Mouse (Mus musculus) intestine, embryonic 16.5 days (tissue): ENCODE measurements at regions not wholly inside any gene's neighbourhood (a gene's known extent, or its start where the extent isn't known, plus 50 kb on each side); places are given as distances from the start of the nearest gene placed in this dataset.

Source experiments
- ATAC-seq: fragments of 200-750 bp; cut with Nextera tagmentation; 2 replicates; pipeline ENCODE4 v1.8.0; 2017; ENCODE audit warnings: moderate TSS enrichment, moderate library complexity
- H3K27ac ChIP-seq: fragments of 300-500 bp; sonication (generic); 2 replicates; pipeline ENCODE4 v1.5.1; 2014; ENCODE audit warnings: mild to moderate bottlenecking, low read length
- H3K27me3 ChIP-seq: fragments of 300-500 bp; sonication (generic); replicated peaks from 2 replicates; pipeline ENCODE4 v1.6.1; 2014; ENCODE audit warnings: low read length, control low read depth, mixed read lengths; ENCODE audit not compliant: control insufficient read depth, insufficient read depth
- H3K36me3 ChIP-seq: fragments of 300-500 bp; sonication (generic); 2 replicates; pipeline ENCODE4 v1.6.1; 2014; ENCODE audit warnings: low read length, control low read depth; ENCODE audit not compliant: control insufficient read depth, insufficient read depth
- H3K4me1 ChIP-seq: fragments of 300-500 bp; sonication (generic); 2 replicates; pipeline ENCODE4 v1.6.1; 2014; ENCODE audit warnings: low read length, control low read depth, mixed read lengths; ENCODE audit not compliant: control insufficient read depth, insufficient read depth
- H3K4me2 ChIP-seq: fragments of 300-500 bp; sonication (generic); 2 replicates; pipeline ENCODE4 v1.6.1; 2014; ENCODE audit warnings: low read depth, low read length, control low read depth
- H3K4me3 ChIP-seq: fragments of 300-500 bp; sonication (generic); 2 replicates; pipeline ENCODE4 v1.5.1; 2014; ENCODE audit warnings: mild to moderate bottlenecking, low read length
- H3K9ac ChIP-seq: fragments of 300-500 bp; sonication (generic); 2 replicates; pipeline ENCODE4 v1.6.1; 2014; ENCODE audit warnings: low read depth, low read length
- H3K9me3 ChIP-seq: fragments of 300-500 bp; sonication (generic); 2 replicates; pipeline ENCODE4 v1.6.1; 2016; ENCODE audit warnings: low read length, control low read depth; ENCODE audit not compliant: control insufficient read depth
- WGBS: fragments of 180-500 bp; shearing (Covaris S2); extraction: QIAGEN DNeasy Blood & Tissue Kit; methylation state at CpG from one replicate; pipeline ENCODE4 v1.1.7; 2014; 5-methylcytosine and 5-hydroxymethylcytosine counted together

DNA sequence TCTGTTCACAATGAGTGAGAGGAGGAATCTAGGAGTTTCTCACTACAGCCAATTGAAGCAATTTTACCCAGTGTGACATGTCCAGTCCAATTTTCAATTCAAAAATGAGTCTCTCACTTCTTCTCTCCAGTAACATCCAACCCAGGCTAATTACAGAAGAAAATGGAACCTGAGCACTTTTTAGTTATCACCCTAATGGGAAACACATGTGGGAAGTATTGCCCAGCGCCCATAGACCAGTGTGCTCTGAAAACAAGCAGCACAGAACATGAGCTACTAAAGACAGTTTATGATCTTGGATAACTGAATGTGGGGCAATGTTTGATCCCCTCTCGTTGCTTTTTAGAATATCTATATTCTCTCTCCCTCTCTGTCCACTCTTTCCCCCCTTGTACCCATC, 70.5 kb upstream of the Efemp1 start:
- no peak overlapping the region for H3K9ac ChIP-seq
- H3K9me3 ChIP-seq, result no peaks in the 10 kb centered on the region
- no peaks in the 10 kb centered on the region for H3K27me3 ChIP-seq
- 67% methylated on average over 2 of the region's 2 CpGs for WGBS
- H3K4me3 ChIP-seq, result no peak overlapping the region
- no peak overlapping the region for H3K27ac ChIP-seq
- H3K4me2 ChIP-seq, result no peak overlapping the region
- no peaks in the 10 kb centered on the region for H3K36me3 ChIP-seq
- H3K4me1 ChIP-seq, result no peaks in the 10 kb centered on the region
- ATAC-seq, result no peak

DNA sequence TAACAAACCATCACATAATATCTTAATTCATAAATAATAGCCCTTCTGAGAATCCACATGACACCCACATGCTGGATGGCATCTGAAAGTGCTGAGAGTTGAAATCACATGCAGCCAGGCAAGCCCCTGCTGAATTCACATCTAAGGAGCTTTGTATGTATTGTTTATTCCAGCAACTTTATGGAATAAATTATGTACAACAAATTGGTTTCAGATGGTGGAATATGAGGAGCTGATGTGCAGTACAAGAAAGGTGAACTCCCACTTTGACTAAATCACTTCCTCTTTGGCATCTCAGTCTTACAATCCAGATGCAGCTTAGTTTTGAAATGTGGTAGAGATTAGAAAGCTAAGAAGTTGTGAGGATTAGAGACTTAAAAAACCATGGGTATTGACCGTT, 82.2 kb upstream of the Efemp1 start:
- no peak overlapping the region for H3K4me2 ChIP-seq
- ATAC-seq, result no peak
- 83% methylated on average over 1 of the region's 1 CpGs for WGBS
- H3K4me3 ChIP-seq, result no peak overlapping the region
- no peak overlapping the region for H3K27ac ChIP-seq
- H3K27me3 ChIP-seq, result no peaks in the 10 kb centered on the region
- H3K36me3 ChIP-seq, result no peaks in the 10 kb centered on the region
- H3K9me3 ChIP-seq, result no peaks in the 10 kb centered on the region
- no peaks in the 10 kb centered on the region for H3K4me1 ChIP-seq
- H3K9ac ChIP-seq, result no peak overlapping the region

DNA sequence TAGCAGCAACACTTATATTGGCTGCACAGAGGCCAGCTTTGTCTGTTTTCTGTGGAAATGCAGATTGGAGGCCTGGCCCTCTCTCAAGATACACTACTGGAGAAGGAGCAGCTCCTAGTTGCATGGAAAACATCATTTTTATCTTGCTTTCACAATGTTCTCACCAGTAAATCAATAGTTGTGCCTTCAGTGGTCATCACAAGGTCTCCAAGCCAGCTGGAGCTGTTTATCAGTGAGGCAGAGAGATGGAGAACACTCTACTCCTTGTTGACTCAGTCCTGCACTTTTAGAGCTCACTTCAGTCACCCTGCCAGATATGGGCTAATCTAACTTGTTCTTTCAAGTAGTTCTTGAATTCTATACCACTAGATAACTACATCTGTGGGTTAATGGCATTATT, 92.3 kb upstream of the Efemp1 start:
- no peak overlapping the region for H3K4me3 ChIP-seq
- H3K4me1 ChIP-seq, result no peaks in the 10 kb centered on the region
- no peak overlapping the region for H3K9ac ChIP-seq
- H3K27me3 ChIP-seq, result no peaks in the 10 kb centered on the region
- H3K4me2 ChIP-seq, result no peak overlapping the region
- no peaks in the 10 kb centered on the region for H3K9me3 ChIP-seq
- no peaks in the 10 kb centered on the region for H3K36me3 ChIP-seq
- no peak for ATAC-seq
- H3K27ac ChIP-seq, result no peak overlapping the region

DNA sequence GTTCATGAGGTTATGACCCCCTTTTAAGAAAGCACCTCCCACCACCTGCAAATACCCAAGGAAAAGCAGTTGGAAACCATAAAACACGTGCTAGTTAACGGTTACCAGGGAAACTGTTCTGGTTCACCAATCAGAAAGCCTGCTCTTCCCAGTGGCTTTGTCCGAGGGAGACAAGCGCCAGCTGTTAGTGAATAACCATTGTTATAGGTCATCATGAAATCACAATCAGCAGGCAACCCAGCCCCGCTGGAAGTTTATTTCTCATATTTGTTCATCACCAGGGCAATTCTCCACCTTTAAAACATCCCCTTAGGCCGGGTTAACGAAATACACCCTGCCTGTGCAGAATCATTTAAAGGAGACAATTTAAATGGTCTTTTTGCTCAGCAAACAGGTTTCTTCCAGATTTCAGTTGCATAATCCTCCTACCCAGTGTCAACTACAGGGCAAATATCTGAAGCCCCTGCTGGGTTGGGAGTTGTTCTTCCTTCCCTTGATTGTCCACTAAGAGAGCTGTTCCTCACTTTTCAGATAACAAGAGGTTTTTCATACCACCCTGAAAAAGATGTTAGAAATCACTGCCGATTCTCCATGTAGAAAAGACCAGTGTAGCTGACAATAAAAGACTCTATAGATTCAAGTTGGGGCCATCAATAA, 117.9 kb upstream of the Efemp1 start:
- no peaks in the 10 kb centered on the region; the same call in 1 of the 2 replicates for H3K4me1 ChIP-seq
- no peaks in the 10 kb centered on the region for H3K9me3 ChIP-seq
- H3K27ac ChIP-seq, result no peak overlapping the region
- WGBS, result 13% methylated on average over 8 of the region's 8 CpGs
- H3K36me3 ChIP-seq, result no peaks in the 10 kb centered on the region
- H3K4me2 ChIP-seq, result no peak overlapping the region
- H3K4me3 ChIP-seq, result no peak overlapping the region
- no peak overlapping the region for H3K9ac ChIP-seq
- peak; percentile 46; the same call in 1 of the 2 replicates for ATAC-seq
- no peaks in the 10 kb centered on the region for H3K27me3 ChIP-seq

DNA sequence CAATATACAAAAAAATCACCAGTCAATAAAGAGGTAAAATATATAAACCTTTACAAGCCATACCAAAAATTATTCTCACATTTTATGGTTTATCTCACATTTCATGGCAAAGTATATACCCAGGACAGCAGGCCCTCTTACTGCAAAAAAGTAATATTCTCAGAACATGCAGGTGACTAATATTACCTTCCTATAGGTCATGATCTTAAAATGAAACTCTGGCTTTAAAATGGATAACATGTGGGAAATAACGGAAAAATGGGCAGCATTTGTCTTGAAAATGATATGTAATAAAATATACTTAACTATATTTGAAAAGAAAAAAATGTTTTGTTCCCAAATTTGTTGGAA, 118.4 kb upstream of the Efemp1 start:
- no peak for ATAC-seq
- H3K27me3 ChIP-seq, result no peaks in the 10 kb centered on the region
- 49% methylated on average over 1 of the region's 1 CpGs for WGBS
- no peak overlapping the region for H3K9ac ChIP-seq
- no peaks in the 10 kb centered on the region; the same call in 1 of the 2 replicates for H3K4me1 ChIP-seq
- no peak overlapping the region for H3K4me3 ChIP-seq
- no peak overlapping the region for H3K4me2 ChIP-seq
- H3K27ac ChIP-seq, result no peak overlapping the region
- H3K36me3 ChIP-seq, result no peaks in the 10 kb centered on the region
- no peaks in the 10 kb centered on the region for H3K9me3 ChIP-seq

DNA sequence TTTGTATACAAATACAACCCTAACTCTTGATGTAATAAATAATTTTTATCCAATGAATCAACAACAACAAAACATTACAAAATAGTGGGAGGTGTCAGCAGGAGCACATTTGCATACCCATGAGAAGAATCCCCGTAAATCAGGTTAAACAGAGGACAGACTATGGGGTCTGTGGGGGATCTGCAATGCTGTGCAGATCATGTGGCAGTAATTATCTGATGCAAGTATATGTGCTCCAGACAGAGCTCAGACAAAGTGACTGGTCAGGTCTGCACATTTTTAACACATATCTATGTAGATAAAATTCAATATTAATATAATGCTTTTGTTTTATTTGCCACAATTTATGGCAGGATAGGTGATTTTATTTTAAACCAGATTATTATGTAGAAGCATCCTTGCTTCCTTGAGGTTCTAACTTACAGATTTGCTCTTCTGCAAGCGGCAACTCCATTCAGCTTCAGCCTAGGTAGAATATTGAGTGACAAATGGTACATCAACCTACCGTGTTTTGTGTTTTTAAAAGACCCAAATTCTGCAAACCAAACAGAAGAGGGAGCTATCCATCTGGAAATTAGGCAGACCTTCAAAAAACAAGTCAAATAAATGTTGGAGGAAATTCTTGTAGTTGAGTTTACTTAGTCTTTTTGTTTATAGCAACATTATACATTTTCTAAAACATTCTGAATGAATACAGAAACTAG, 119.0 kb upstream of the Efemp1 start:
- Histone ChIP-seq H3K27me3 (no peaks in the 10 kb centered on the region), H3K9ac (no peak overlapping the region), H3K4me1 (no peaks in the 10 kb centered on the region; the same call in 1 of the 2 replicates), H3K4me3 (no peak overlapping the region), H3K36me3 (no peaks in the 10 kb centered on the region), H3K4me2 (no peak overlapping the region), H3K27ac (no peak overlapping the region), H3K9me3 (no peaks in the 10 kb centered on the region)
- ATAC-seq, result no peak
- WGBS, result 53% methylated on average over 3 of the region's 3 CpGs

DNA sequence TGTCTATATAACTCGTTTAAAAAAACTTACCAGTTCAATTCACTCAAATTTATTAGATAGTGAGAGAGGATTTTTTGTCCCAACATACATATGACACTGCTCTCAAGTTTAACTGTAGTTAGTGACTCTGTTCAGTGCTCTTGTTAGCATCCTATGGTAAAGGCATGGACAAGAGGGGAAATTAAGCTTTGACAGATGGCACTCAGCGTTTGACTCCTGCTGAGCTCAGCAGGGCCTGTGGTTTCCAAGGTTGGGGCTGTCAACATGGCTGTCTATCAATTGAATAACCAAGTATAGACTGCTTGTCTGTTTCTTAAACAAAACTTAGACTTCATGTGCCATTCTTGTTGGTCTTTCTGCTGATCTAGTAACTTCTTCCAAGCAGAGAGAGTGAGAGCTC, 122.9 kb upstream of the Efemp1 start:
- 58% methylated on average over 2 of the region's 2 CpGs for WGBS
- Histone ChIP-seq H3K9me3 (no peaks in the 10 kb centered on the region), H3K36me3 (no peaks in the 10 kb centered on the region), H3K27me3 (no peaks in the 10 kb centered on the region), H3K4me2 (no peak overlapping the region), H3K9ac (no peak overlapping the region), H3K27ac (no peak overlapping the region), H3K4me3 (no peak overlapping the region), H3K4me1 (no peaks in the 10 kb centered on the region; the same call in 1 of the 2 replicates)
- ATAC-seq, result no peak

DNA sequence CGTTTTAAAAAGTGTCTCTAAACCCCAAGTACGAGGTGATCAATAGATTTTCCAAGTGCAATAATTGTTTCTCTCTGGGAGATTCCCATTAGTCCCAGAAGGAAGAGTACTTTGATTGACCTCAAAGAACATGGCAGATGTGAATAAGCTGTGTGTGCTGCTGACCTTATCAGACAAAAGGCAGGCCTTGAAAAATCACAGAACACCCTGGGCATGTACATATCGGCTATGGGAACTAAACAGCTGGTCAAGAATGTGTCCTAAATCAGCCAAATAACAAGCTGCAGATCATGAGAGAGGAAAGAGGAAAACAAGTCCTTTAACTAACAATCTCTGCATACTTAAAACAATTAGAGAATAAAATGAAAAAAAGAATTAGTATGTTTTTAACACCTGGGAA, 125.4 kb upstream of the Ccdc85a start:
- ATAC-seq, result no peak
- H3K4me3 ChIP-seq, result no peak overlapping the region
- H3K4me1 ChIP-seq, result no peaks in the 10 kb centered on the region
- no peaks in the 10 kb centered on the region for H3K9me3 ChIP-seq
- WGBS, result 40% methylated on average over 3 of the region's 3 CpGs
- no peak overlapping the region for H3K4me2 ChIP-seq
- no peak overlapping the region for H3K27ac ChIP-seq
- H3K27me3 ChIP-seq, result no peaks in the 10 kb centered on the region
- H3K9ac ChIP-seq, result no peak overlapping the region
- no peaks in the 10 kb centered on the region for H3K36me3 ChIP-seq

DNA sequence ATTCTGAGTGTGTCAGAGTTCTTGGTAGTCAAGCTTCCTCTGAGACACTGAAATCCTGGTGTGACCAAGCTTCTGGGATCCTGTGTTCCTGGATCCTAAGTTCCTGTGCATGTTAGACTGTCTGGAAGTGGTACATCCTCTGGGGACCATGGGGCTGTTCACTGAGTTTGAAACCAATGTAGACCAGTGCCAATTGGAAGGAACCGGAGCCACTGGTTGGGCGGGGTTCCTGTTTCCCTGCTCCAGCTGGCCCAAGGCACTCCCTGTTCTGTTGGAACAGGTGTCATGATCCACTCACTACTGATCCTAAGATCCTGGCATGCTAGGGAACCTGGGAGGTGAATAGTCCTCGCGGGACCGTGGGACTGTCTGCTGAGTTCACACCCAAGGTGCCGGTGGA, 124.3 kb upstream of the Ccdc85a start:
- Histone ChIP-seq H3K27ac (no peak overlapping the region), H3K4me3 (no peak overlapping the region), H3K4me2 (no peak overlapping the region), H3K27me3 (no peaks in the 10 kb centered on the region), H3K36me3 (no peaks in the 10 kb centered on the region), H3K9ac (no peak overlapping the region), H3K4me1 (no peaks in the 10 kb centered on the region), H3K9me3 (no peaks in the 10 kb centered on the region)
- whole genome bisulfite sequencing, result 95% methylated on average over 6 of the region's 6 CpGs
- ATAC-seq, result no peak

DNA sequence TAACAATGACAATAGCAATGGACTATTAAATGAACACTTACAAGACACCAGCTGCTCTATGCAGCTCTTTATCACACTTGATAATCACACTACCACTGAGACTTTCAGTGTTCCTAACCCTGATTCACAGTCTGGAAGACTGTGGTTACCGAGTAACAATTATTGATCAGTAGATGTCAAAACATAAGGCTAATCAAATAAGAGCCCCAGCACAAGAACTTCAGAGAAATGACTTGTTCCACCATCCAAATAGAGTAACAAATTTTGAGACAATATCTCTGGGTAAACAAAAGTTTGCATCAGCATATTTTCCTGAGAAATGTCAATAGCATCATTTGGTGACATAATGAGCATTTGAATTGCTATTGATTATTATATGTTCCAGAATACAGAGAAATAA, 118.3 kb upstream of the Ccdc85a start:
- no peaks in the 10 kb centered on the region for H3K27me3 ChIP-seq
- 0 out of 2 replicates have a peak, but pooled peaks cover 2% of the 10 kb centered on the region for H3K4me1 ChIP-seq
- no peaks in the 10 kb centered on the region for H3K36me3 ChIP-seq
- no peak overlapping the region for H3K27ac ChIP-seq
- H3K9me3 ChIP-seq, result no peaks in the 10 kb centered on the region
- 70% methylated on average over 1 of the region's 1 CpGs for WGBS
- no peak overlapping the region for H3K4me3 ChIP-seq
- ATAC-seq, result no peak
- no peak overlapping the region for H3K4me2 ChIP-seq
- no peak overlapping the region for H3K9ac ChIP-seq
